In the genomic region with DNA sequence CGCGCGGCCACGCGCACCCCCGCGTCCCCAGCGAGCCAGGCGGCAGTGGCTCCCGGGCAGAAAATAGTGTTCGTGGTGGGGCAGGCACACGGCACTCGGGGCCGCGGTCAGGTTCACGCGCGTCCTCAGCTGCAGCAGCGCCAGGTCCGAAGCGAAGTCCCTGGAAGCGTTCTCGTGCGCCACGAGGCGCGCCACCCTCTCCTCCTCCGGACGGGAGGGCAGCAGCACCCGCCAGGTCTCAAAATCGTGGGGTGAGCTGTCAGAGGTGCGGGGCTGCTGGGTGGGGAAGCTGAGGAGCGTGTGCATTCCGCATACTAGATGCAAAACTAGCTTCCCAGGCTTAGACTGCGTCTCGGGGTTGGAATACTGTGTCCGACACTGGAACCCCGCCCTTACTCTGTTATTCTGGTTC, we compare ENCODE assay signal across 8 mouse cellular contexts. TPM values are rescaled to one million over a fixed set of nuclear protein-coding genes. Genes with fewer than 3 reads are reported as not detected.
A peak's percentile ranks its signal among the peaks of the same experiment; 100 is the strongest.
DNase-seq lines count a peak whose midpoint lies in the region; ATAC-seq and TF ChIP-seq lines count a peak whose summit lies in the region.

No protein-coding gene starts in this region.

- peak; percentile 48 for DNase-seq in lung, embryonic 14.5 days
- DNase-seq in lung, adult 18-20 months = no peak
- DNase-seq in limb, embryonic 10.5 days (ENCODE audit: low spot score) = no peak
- DNase-seq in left cerebral cortex, adult 18-20 months (ENCODE audit: low spot score in 2 of 2) = no peak
- no peak for DNase-seq in spleen, adult 12 weeks (ENCODE audit: low spot score)
- DNase-seq in kidney, adult 18-20 months = no peak

- no peaks in the 10 kb centered on the region for H3K9me3 ChIP-seq in lung, embryonic 14.5 days (ENCODE audit: low read depth, low read length)
- H3K9me3 ChIP-seq in embryonic facial prominence, embryonic 13.5 days = no peaks in the 10 kb centered on the region
- H3K9me3 ChIP-seq in limb, embryonic 10.5 days (replicated peaks) = no peaks in the 10 kb centered on the region
- no peaks in the 10 kb centered on the region for H3K9me3 ChIP-seq in neural tube, embryonic 12.5 days

- under 1% methylated on average over 38 of the region's 38 CpGs for whole genome bisulfite sequencing in lung, embryonic 14.5 days
- under 1% methylated on average over 38 of the region's 38 CpGs for WGBS in embryonic facial prominence, embryonic 13.5 days
- under 1% methylated on average over 38 of the region's 38 CpGs for WGBS in limb, embryonic 10.5 days
- WGBS in neural tube, embryonic 12.5 days = under 1% methylated on average over 38 of the region's 38 CpGs

- H3K4me3 ChIP-seq in lung, embryonic 14.5 days (ENCODE audit: low read depth, low read length) = peak overlapping the region; percentile 71
- peak overlapping the region; percentile 76 for H3K4me3 ChIP-seq in embryonic facial prominence, embryonic 13.5 days
- peak overlapping the region; percentile 65 for H3K4me3 ChIP-seq in limb, embryonic 10.5 days
- peak overlapping the region; percentile 67 for H3K4me3 ChIP-seq in neural tube, embryonic 12.5 days

- ATAC-seq in lung, embryonic 14.5 days (ENCODE audit: insufficient read depth) = peak; percentile 43
- no peak; the same call in 1 of the 2 replicates for ATAC-seq in embryonic facial prominence, embryonic 13.5 days (ENCODE audit: insufficient number of reproducible peaks, insufficient read depth, low FRiP score, low TSS enrichment, low read depth)
- ATAC-seq in neural tube, embryonic 12.5 days (ENCODE audit: low FRiP score, low read depth) = peak; percentile 51; the same call in 1 of the 2 replicates

- TF ChIP-seq CTCF in lung, embryonic 14.5 days (IDR thresholded peaks at IDR 0.05; ENCODE audit: low read depth) = no peak

- H3K27me3 ChIP-seq in lung, embryonic 14.5 days (ENCODE audit: insufficient read depth, low read length) = no peaks in the 10 kb centered on the region
- H3K27me3 ChIP-seq in embryonic facial prominence, embryonic 13.5 days = peaks cover 4% of the 10 kb centered on the region; the same call in 1 of the 2 replicates
- H3K27me3 ChIP-seq in limb, embryonic 10.5 days (ENCODE audit: low read depth, poor library complexity, severe bottlenecking) = peaks cover 7% of the 10 kb centered on the region; the same call in 1 of the 2 replicates
- H3K27me3 ChIP-seq in neural tube, embryonic 12.5 days (replicated peaks) = 0 out of 2 replicates have a peak, but pooled peaks cover 5% of the 10 kb centered on the region

- H3K4me1 ChIP-seq in lung, embryonic 14.5 days (ENCODE audit: insufficient read depth) = peaks cover 6% of the 10 kb centered on the region
- H3K4me1 ChIP-seq in embryonic facial prominence, embryonic 13.5 days = peaks cover 28% of the 10 kb centered on the region
- peaks cover 45% of the 10 kb centered on the region for H3K4me1 ChIP-seq in limb, embryonic 10.5 days
- peaks cover 17% of the 10 kb centered on the region for H3K4me1 ChIP-seq in neural tube, embryonic 12.5 days

- H3K27ac ChIP-seq in lung, embryonic 14.5 days (ENCODE audit: low read depth) = peak overlapping the region; percentile 69; the same call in 1 of the 2 replicates
- H3K27ac ChIP-seq in embryonic facial prominence, embryonic 13.5 days = peak overlapping the region; percentile 83
- peak overlapping the region; percentile 82 for H3K27ac ChIP-seq in limb, embryonic 10.5 days
- H3K27ac ChIP-seq in neural tube, embryonic 12.5 days = peak overlapping the region; percentile 60; the same call in 1 of the 2 replicates

- peak overlapping the region; percentile 76 for H3K9ac ChIP-seq in lung, embryonic 14.5 days
- peak overlapping the region; percentile 85 for H3K9ac ChIP-seq in embryonic facial prominence, embryonic 13.5 days
- H3K9ac ChIP-seq in neural tube, embryonic 12.5 days = peak overlapping the region; percentile 76

- H3K4me2 ChIP-seq in lung, embryonic 14.5 days = peak overlapping the region; percentile 97
- H3K4me2 ChIP-seq in embryonic facial prominence, embryonic 13.5 days = peak overlapping the region; percentile 89
- peak overlapping the region; percentile 93 for H3K4me2 ChIP-seq in neural tube, embryonic 12.5 days (replicated peaks)

- no peaks in the 10 kb centered on the region for H3K36me3 ChIP-seq in lung, embryonic 14.5 days (ENCODE audit: insufficient read depth)
- H3K36me3 ChIP-seq in embryonic facial prominence, embryonic 13.5 days = no peaks in the 10 kb centered on the region
- no peaks in the 10 kb centered on the region for H3K36me3 ChIP-seq in limb, embryonic 10.5 days
- H3K36me3 ChIP-seq in neural tube, embryonic 12.5 days = no peaks in the 10 kb centered on the region

RNA-seq across cellular contexts. Expression of a gene that starts 5.8 kb away (rescaled TPM):
- 48.8 and 51.7 TPM in 2 replicates for polyA plus RNA-seq in lung, embryonic 14.5 days (2014; fragmentation: Nextera tagmentation; extraction: Ambion mirVana)
- polyA plus RNA-seq in embryonic facial prominence, embryonic 13.5 days (2015; fragmentation: Nextera tagmentation; extraction: Ambion mirVana) = 8.7 and 14.0 TPM in 2 replicates
- polyA plus RNA-seq in limb, embryonic 10.5 days (2016; fragmentation: Nextera tagmentation; extraction: Ambion mirVana) = 6.3 and 7.2 TPM in 2 replicates
- polyA plus RNA-seq in neural tube, embryonic 12.5 days (2016; fragmentation: Nextera tagmentation; extraction: Ambion mirVana) = 0.58 and 1.1 TPM in 2 replicates
- total RNA-seq in left cerebral cortex, adult 18-20 months (2021) = under 1 TPM; 0.40 to 0.42 TPM

RNA-seq across cellular contexts. Expression of a gene that starts 10.8 kb away (rescaled TPM):
- polyA plus RNA-seq in lung, embryonic 14.5 days (2014; fragmentation: Nextera tagmentation; extraction: Ambion mirVana) = 9.2 and 9.7 TPM in 2 replicates
- 10.5 and 10.6 TPM in 2 replicates for polyA plus RNA-seq in embryonic facial prominence, embryonic 13.5 days (2015; fragmentation: Nextera tagmentation; extraction: Ambion mirVana)
- polyA plus RNA-seq in limb, embryonic 10.5 days (2016; fragmentation: Nextera tagmentation; extraction: Ambion mirVana) = 9.7 and 10.1 TPM in 2 replicates
- 9.2 and 12.2 TPM in 2 replicates for polyA plus RNA-seq in neural tube, embryonic 12.5 days (2016; fragmentation: Nextera tagmentation; extraction: Ambion mirVana)
- total RNA-seq in left cerebral cortex, adult 18-20 months (2021) = 1 to 10 TPM; 7.9 to 8.2 TPM

RNA-seq across cellular contexts. Expression of a gene that starts 23.4 kb away (rescaled TPM):
- 39.5 and 42.8 TPM in 2 replicates for polyA plus RNA-seq in lung, embryonic 14.5 days (2014; fragmentation: Nextera tagmentation; extraction: Ambion mirVana)
- polyA plus RNA-seq in embryonic facial prominence, embryonic 13.5 days (2015; fragmentation: Nextera tagmentation; extraction: Ambion mirVana) = 45.6 and 52.3 TPM in 2 replicates
- 48.0 and 53.0 TPM in 2 replicates for polyA plus RNA-seq in limb, embryonic 10.5 days (2016; fragmentation: Nextera tagmentation; extraction: Ambion mirVana)
- 50.9 and 51.0 TPM in 2 replicates for polyA plus RNA-seq in neural tube, embryonic 12.5 days (2016; fragmentation: Nextera tagmentation; extraction: Ambion mirVana)
- total RNA-seq in left cerebral cortex, adult 18-20 months (2021) = 10 to 100 TPM; 29.7 to 33.3 TPM

RNA-seq across cellular contexts. Expression of a gene that starts 31.5 kb away (rescaled TPM):
- 54.6 and 57.9 TPM in 2 replicates for polyA plus RNA-seq in lung, embryonic 14.5 days (2014; fragmentation: Nextera tagmentation; extraction: Ambion mirVana)
- 540 and 577 TPM in 2 replicates for polyA plus RNA-seq in embryonic facial prominence, embryonic 13.5 days (2015; fragmentation: Nextera tagmentation; extraction: Ambion mirVana)
- 408 and 469 TPM in 2 replicates for polyA plus RNA-seq in limb, embryonic 10.5 days (2016; fragmentation: Nextera tagmentation; extraction: Ambion mirVana)
- 481 and 511 TPM in 2 replicates for polyA plus RNA-seq in neural tube, embryonic 12.5 days (2016; fragmentation: Nextera tagmentation; extraction: Ambion mirVana)
- total RNA-seq in left cerebral cortex, adult 18-20 months (2021) = 100 to 1,000 TPM; 268 to 293 TPM

RNA-seq across cellular contexts. Expression of a gene that starts 31.9 kb away (rescaled TPM):
- polyA plus RNA-seq in lung, embryonic 14.5 days (2014; fragmentation: Nextera tagmentation; extraction: Ambion mirVana) = 152 and 169 TPM in 2 replicates
- 83.2 and 96.8 TPM in 2 replicates for polyA plus RNA-seq in embryonic facial prominence, embryonic 13.5 days (2015; fragmentation: Nextera tagmentation; extraction: Ambion mirVana)
- 130 and 137 TPM in 2 replicates for polyA plus RNA-seq in limb, embryonic 10.5 days (2016; fragmentation: Nextera tagmentation; extraction: Ambion mirVana)
- polyA plus RNA-seq in neural tube, embryonic 12.5 days (2016; fragmentation: Nextera tagmentation; extraction: Ambion mirVana) = 74.1 and 79.1 TPM in 2 replicates
- 10 to 100 TPM; 34.3 to 39.3 TPM for total RNA-seq in left cerebral cortex, adult 18-20 months (2021)
